Mouse (Mus musculus) C2C12 (cell line): Measurements from ENCODE around the gene Parp9.

Experiments used
- CEBPB ChIP-seq: IDR thresholded peaks from one replicate; pipeline ENCODE4 v1.6.1; 2011; ENCODE audit warnings: low read depth, mild to moderate bottlenecking, control low read depth, moderate library complexity
- CTCF ChIP-seq: IDR thresholded peaks from one replicate; pipeline ENCODE4 v1.5.1; 2011; ENCODE audit not compliant: control insufficient read depth, insufficient read depth, insufficient read length
- MAX ChIP-seq: IDR thresholded peaks from one replicate; pipeline ENCODE4 v1.6.1; 2011; ENCODE audit warnings: mild to moderate bottlenecking, control low read depth
- MYOD1 ChIP-seq: IDR thresholded peaks from one replicate; pipeline ENCODE4 v1.6.1; 2011; ENCODE audit warnings: low read depth; ENCODE audit not compliant: control insufficient read depth, insufficient read length
- USF1 ChIP-seq: IDR thresholded peaks from one replicate; pipeline ENCODE4 v1.6.1; 2011; ENCODE audit warnings: low read depth, mild to moderate bottlenecking, control low read depth, moderate library complexity

GRCm38 (mm10) chr16:35974021-35974420, 35.8 kb downstream of the Parp9 start:
- TF ChIP-seq MAX: no peak
- no peak for TF ChIP-seq CTCF
- no peak for TF ChIP-seq CEBPB
- no peak for TF ChIP-seq MYOD1
- no peak for TF ChIP-seq USF1
